Mouse (Mus musculus) liver, adult 2 months (tissue): ENCODE results near the gene Hbq1a. TPM values are rescaled to one million over a fixed set of nuclear protein-coding genes. Genes with fewer than 3 reads are reported as not detected.
A peak's percentile ranks its signal among the peaks of the same experiment; 100 is the strongest.
"Not testable (repeated sequence)": the region's sequence is repeated elsewhere in the genome, so short reads cannot be mapped to it uniquely, and the experiment has no call there.

ENCODE experiments used
- DNase-seq: peaks from one replicate; pipeline ENCODE4 v3.0.0-alpha.2; 2011; ENCODE audit warnings: low read depth, low spot score; ENCODE audit errors: extremely low read depth
- H3K27ac ChIP-seq: fragments of 200-500 bp; replicated peaks from 2 replicates; pipeline ENCODE4 v1.5.1; 2012; ENCODE audit warnings: low read depth, mild to moderate bottlenecking, control low read depth, inconsistent platforms, low read length; ENCODE audit not compliant: insufficient read depth
- H3K27me3 ChIP-seq: fragments of 200-500 bp; 2 replicates; pipeline ENCODE4 v1.6.1; 2012; ENCODE audit warnings: mild to moderate bottlenecking, moderate library complexity, low read length, inconsistent platforms; ENCODE audit not compliant: control insufficient read depth, insufficient read depth
- H3K36me3 ChIP-seq: fragments of 200-500 bp; 2 replicates; pipeline ENCODE4 v1.6.1; 2012; ENCODE audit warnings: low read length, inconsistent platforms; ENCODE audit not compliant: control insufficient read depth, insufficient read depth
- H3K4me1 ChIP-seq: fragments of 200-500 bp; 2 replicates; pipeline ENCODE4 v1.6.1; 2011; ENCODE audit warnings: low read length; ENCODE audit not compliant: control insufficient read depth, insufficient read depth
- H3K4me3 ChIP-seq: fragments of 200-500 bp; 2 replicates; pipeline ENCODE4 v1.5.1; 2011; ENCODE audit warnings: low read depth, mild to moderate bottlenecking, control low read depth, low read length, moderate library complexity; ENCODE audit not compliant: insufficient read depth
- H3K79me2 ChIP-seq: fragments of 200-500 bp; 2 replicates; pipeline ENCODE4 v1.6.1; 2012; ENCODE audit warnings: inconsistent platforms, mild to moderate bottlenecking, low read length, moderate library complexity; ENCODE audit not compliant: control insufficient read depth, insufficient read depth
- H3K9ac ChIP-seq: fragments of 200-500 bp; 2 replicates; pipeline ENCODE4 v1.6.1; 2012; ENCODE audit warnings: low read depth, mild to moderate bottlenecking, control low read depth, inconsistent platforms, low read length
- CTCF ChIP-seq: fragments of 200-500 bp; IDR thresholded peaks from 2 replicates; pipeline ENCODE4 v1.5.1; 2011; ENCODE audit warnings: low read depth, low read length, control low read depth
- POLR2A ChIP-seq: fragments of 200-500 bp; IDR thresholded peaks from 2 replicates; pipeline ENCODE4 v1.6.1; 2011; ENCODE audit warnings: low read length, control low read depth; ENCODE audit not compliant: insufficient read depth; ENCODE audit errors: extremely low read depth
- WGBS: fragments of 180-500 bp; shearing (Covaris S2); methylation state at CpG from one replicate; pipeline ENCODE4 v1.1.7; 2018; 5-methylcytosine and 5-hydroxymethylcytosine counted together
- polyA plus RNA-seq: library from polyadenylated mRNA; depleted of rRNA; stranded (reverse); fragments of >200 nt; gene quantifications from 2 replicates; pipeline ENCODE4 v1.2.3, GENCODE M21; 2012
- total RNA-seq: library from RNA; depleted of rRNA; stranded (reverse); fragments of >200 nt; gene quantifications from 2 replicates; pipeline ENCODE4 v1.2.3, GENCODE M21; 2014

The Hbq1a gene
- total and polyA plus RNA-seq, 2 experiments: 0.46 TPM; not detected in 1

GRCm38 (mm10) chr11:32286695-32287492, 13.0 kb upstream of the Hbq1a start, which contains the start of gene Hbq1b:
Gene Hbq1b (plus strand): TSS chr11:32286965.
- not testable (repeated sequence) for DNase-seq, H3K4me3 ChIP-seq
- 20% methylated on average over 31 of the region's 33 CpGs for WGBS

GRCm38 (mm10) chr11:32287493-32287825, 12.4 kb upstream of the Hbq1a start:
- no peak for DNase-seq
- no peak overlapping the region for H3K4me3 ChIP-seq
- TF ChIP-seq POLR2A: no peak
- no peak for TF ChIP-seq CTCF
- no peaks in the 10 kb centered on the region for H3K36me3 ChIP-seq
- 62% methylated on average over 9 of the region's 9 CpGs for WGBS
- H3K27ac ChIP-seq: no peak overlapping the region
- H3K79me2 ChIP-seq: no peaks in the 10 kb centered on the region
- H3K9ac ChIP-seq: no peak overlapping the region
- no peaks in the 10 kb centered on the region for H3K4me1 ChIP-seq
- no peaks in the 10 kb centered on the region for H3K27me3 ChIP-seq

More at GRCm38 (mm10) chr11:32286695-32287492, 13.0 kb upstream of the Hbq1a start, which contains the start of gene Hbq1b:
- H3K4me1 ChIP-seq, H3K27ac ChIP-seq, H3K36me3 ChIP-seq, H3K79me2 ChIP-seq, H3K9ac ChIP-seq, H3K27me3 ChIP-seq: not testable (repeated sequence)
- peak; percentile 63 for TF ChIP-seq CTCF

GRCm38 (mm10) chr11:32292819-32293218, 7.0 kb upstream of the Hbq1a start:
- not testable (repeated sequence) for H3K27ac ChIP-seq, H3K27me3 ChIP-seq, H3K4me1 ChIP-seq, H3K9ac ChIP-seq, H3K79me2 ChIP-seq, DNase-seq, H3K4me3 ChIP-seq, H3K36me3 ChIP-seq
- WGBS: 85% methylated on average over 4 of the region's 4 CpGs

- not testable (repeated sequence) for H3K4me3 ChIP-seq, H3K4me1 ChIP-seq, H3K9ac ChIP-seq
Observed at GRCm38 (mm10) chr11:32293479-32293878, 6.4 kb upstream of the Hbq1a start.

GRCm38 (mm10) chr11:32296203-32296602, 3.7 kb upstream of the Hbq1a start, which contains the start of gene Hba-a2:
Gene Hba-a2 (plus strand): TSS chr11:32296489.
- H3K27ac ChIP-seq, H3K4me3 ChIP-seq, DNase-seq, H3K4me1 ChIP-seq, H3K79me2 ChIP-seq, H3K36me3 ChIP-seq, H3K27me3 ChIP-seq, H3K9ac ChIP-seq: not testable (repeated sequence)
- no CpG with 5 or more reads among the region's 4 CpGs for WGBS

More at GRCm38 (mm10) chr11:32293479-32293878, 6.4 kb upstream of the Hbq1a start:
- not testable (repeated sequence) for H3K36me3 ChIP-seq, H3K27me3 ChIP-seq, DNase-seq, H3K27ac ChIP-seq, H3K79me2 ChIP-seq
- WGBS: 50% methylated on average over 3 of the region's 3 CpGs

- H3K36me3 ChIP-seq, H3K4me1 ChIP-seq, H3K27me3 ChIP-seq, H3K4me3 ChIP-seq, H3K79me2 ChIP-seq, DNase-seq, H3K27ac ChIP-seq, H3K9ac ChIP-seq: not testable (repeated sequence)
- WGBS: 29% methylated on average over 2 of the region's 2 CpGs
Observed at GRCm38 (mm10) chr11:32297417-32297816, 2.5 kb upstream of the Hbq1a start.
